Mouse (Mus musculus) forebrain, embryonic 12.5 days (tissue): ENCODE results near the gene Hyal4. TPM values are rescaled to one million over a fixed set of nuclear protein-coding genes. Genes with fewer than 3 reads are reported as not detected.

Experiments used
- polyA plus RNA-seq: library from polyadenylated mRNA; unstranded; fragments of >200 nt; fragmentation: Nextera tagmentation; extraction: Ambion mirVana; gene quantifications from 2 replicates; pipeline ENCODE4 v1.2.1, GENCODE M21; 2016

The Hyal4 gene
- polyA plus RNA-seq, 1 experiment from 2014 or later, result not detected

Other genes starting within 250 kb of the Hyal4 start
- gene Iqub, start 233.3 kb upstream of the Hyal4 start, polyA plus RNA-seq, result 0.62 and 0.96 TPM in 2 replicates
- 299 and 302 TPM in 2 replicates for gene Ndufa5, start 220.3 kb upstream of the Hyal4 start, polyA plus RNA-seq
- not detected in 2 replicates for gene Asb15, start 220.2 kb upstream of the Hyal4 start, polyA plus RNA-seq
- gene Lmod2, start 150.6 kb upstream of the Hyal4 start, polyA plus RNA-seq, result not detected in 2 replicates
- 81.9 and 82.5 TPM in 2 replicates for gene Wasl, start 83.3 kb upstream of the Hyal4 start, polyA plus RNA-seq
- not detected in 2 replicates for gene Hyal6, start 15.1 kb upstream of the Hyal4 start, polyA plus RNA-seq
- gene Spam1, start 42.9 kb downstream of the Hyal4 start, polyA plus RNA-seq, result not detected in 2 replicates
- gene Hyal5, start 109.7 kb downstream of the Hyal4 start, polyA plus RNA-seq, result not detected in 2 replicates
- gene Tmem229a, start 208.0 kb downstream of the Hyal4 start, polyA plus RNA-seq, result 1.7 and 2.4 TPM in 2 replicates